Mouse (Mus musculus) forebrain, embryonic 13.5 days (tissue): ENCODE measurements around the gene Krtcap2. TPM values are rescaled to one million over a fixed set of nuclear protein-coding genes. Genes with fewer than 3 reads are reported as not detected.
A peak's percentile ranks its signal among the peaks of the same experiment; 100 is the strongest.

Experiments
- ATAC-seq: fragments of 200-750 bp; cut with Nextera tagmentation; 2 replicates; pipeline ENCODE4 v1.8.0; 2017
- H3K27ac ChIP-seq: fragments of 300-500 bp; sonication (generic); 2 replicates; pipeline ENCODE4 v1.5.1; 2015; ENCODE audit warnings: inconsistent platforms, mild to moderate bottlenecking, moderate library complexity
- H3K27me3 ChIP-seq: fragments of 300-500 bp; sonication (generic); 2 replicates; pipeline ENCODE4 v1.6.1; 2015; ENCODE audit warnings: mild to moderate bottlenecking, inconsistent platforms
- H3K36me3 ChIP-seq: fragments of 300-500 bp; sonication (generic); 2 replicates; pipeline ENCODE4 v1.6.1; 2015; ENCODE audit warnings: mild to moderate bottlenecking, inconsistent platforms; ENCODE audit not compliant: poor library complexity, severe bottlenecking
- H3K4me1 ChIP-seq: fragments of 300-500 bp; sonication (generic); 2 replicates; pipeline ENCODE4 v1.6.1; 2015; ENCODE audit warnings: inconsistent platforms
- H3K4me2 ChIP-seq: fragments of 300-500 bp; sonication (generic); 2 replicates; pipeline ENCODE4 v1.6.1; 2015; ENCODE audit warnings: inconsistent platforms, mild to moderate bottlenecking, moderate library complexity
- H3K4me3 ChIP-seq: fragments of 300-500 bp; sonication (generic); 2 replicates; pipeline ENCODE4 v1.5.1; 2015; ENCODE audit warnings: mild to moderate bottlenecking, inconsistent platforms
- H3K9ac ChIP-seq: fragments of 300-500 bp; sonication (generic); 2 replicates; pipeline ENCODE4 v1.6.1; 2015; ENCODE audit warnings: mild to moderate bottlenecking, inconsistent platforms
- H3K9me3 ChIP-seq: fragments of 300-500 bp; sonication (generic); replicated peaks from 2 replicates; pipeline ENCODE4 v1.6.1; 2016; ENCODE audit warnings: inconsistent platforms
- WGBS: fragments of 180-500 bp; shearing (Covaris S2); methylation state at CpG from one replicate; pipeline ENCODE4 v1.1.7; 2015; 5-methylcytosine and 5-hydroxymethylcytosine counted together
- polyA plus RNA-seq: library from polyadenylated mRNA; unstranded; fragments of >200 nt; fragmentation: Nextera tagmentation; extraction: Ambion mirVana; gene quantifications from 2 replicates; pipeline ENCODE4 v1.2.1, GENCODE M21; 2015

Krtcap2 gene
- polyA plus RNA-seq, 1 experiment from 2014 or later, result 237 TPM

GRCm38 (mm10) chr3:89278643-89279042, 32.9 kb downstream of the Krtcap2 start:
- ATAC-seq, result no peak
- WGBS, result 26% methylated on average over 8 of the region's 8 CpGs
- peaks cover 47% of the 10 kb centered on the region for H3K27me3 ChIP-seq
- H3K4me3 ChIP-seq, result peak overlapping the region; percentile 49
- no peak overlapping the region for H3K27ac ChIP-seq
- H3K4me1 ChIP-seq, result peaks cover 37% of the 10 kb centered on the region
- 0 out of 2 replicates have a peak overlapping the region, but pooled peaks have one; percentile 65 for H3K9ac ChIP-seq
- H3K9me3 ChIP-seq, result no peaks in the 10 kb centered on the region
- H3K4me2 ChIP-seq, result peak overlapping the region; percentile 95
- H3K36me3 ChIP-seq, result no peaks in the 10 kb centered on the region

GRCm38 (mm10) chr3:89279153-89279890, 33.6 kb downstream of the Krtcap2 start:
- 2% methylated on average over 35 of the region's 35 CpGs for WGBS
- H3K27me3 ChIP-seq, result peaks cover 47% of the 10 kb centered on the region

GRCm38 (mm10) chr3:89280050-89280605, 34.4 kb downstream of the Krtcap2 start:
- Histone ChIP-seq H3K9me3 (no peaks in the 10 kb centered on the region), H3K4me3 (peak overlapping the region; percentile 49), H3K27ac (peak overlapping the region; percentile 45), H3K36me3 (no peaks in the 10 kb centered on the region), H3K4me1 (peaks cover 37% of the 10 kb centered on the region), H3K27me3 (peaks cover 47% of the 10 kb centered on the region), H3K4me2 (peak overlapping the region; percentile 95), H3K9ac (peak overlapping the region; percentile 65)
- WGBS, result under 1% methylated on average over 29 of the region's 29 CpGs
- peak; percentile 12 for ATAC-seq

More at GRCm38 (mm10) chr3:89279153-89279890, 33.6 kb downstream of the Krtcap2 start:
- no peaks in the 10 kb centered on the region for H3K9me3 ChIP-seq
- H3K36me3 ChIP-seq, result no peaks in the 10 kb centered on the region
- H3K9ac ChIP-seq, result peak overlapping the region; percentile 65
- H3K27ac ChIP-seq, result peak overlapping the region; percentile 45
- peaks cover 37% of the 10 kb centered on the region for H3K4me1 ChIP-seq
- peak overlapping the region; percentile 49 for H3K4me3 ChIP-seq
- peak overlapping the region; percentile 95 for H3K4me2 ChIP-seq
- peak; percentile 66 for ATAC-seq

- peaks cover 47% of the 10 kb centered on the region for H3K27me3 ChIP-seq
- ATAC-seq, result peak; percentile 34; the same call in 1 of the 2 replicates
- peak within 1 kb of the TSS; percentile 65 for H3K9ac ChIP-seq
- no peaks in the 10 kb centered on the region for H3K36me3 ChIP-seq
- H3K9me3 ChIP-seq, result no peaks in the 10 kb centered on the region
- whole genome bisulfite sequencing, result 1% methylated on average over 52 of the region's 52 CpGs
- peak within 1 kb of the TSS; percentile 45 for H3K27ac ChIP-seq
- peak within 1 kb of the TSS; percentile 49 for H3K4me3 ChIP-seq
- H3K4me2 ChIP-seq, result peak within 1 kb of the TSS; percentile 95
- H3K4me1 ChIP-seq, result peaks cover 37% of the 10 kb centered on the region
Measured at GRCm38 (mm10) chr3:89280606-89281511, 35.1 kb downstream of the Krtcap2 start, which contains the start of gene Efna1. Gene Efna1 (minus strand): TSS chr3:89281142.

- H3K36me3 ChIP-seq, result no peaks in the 10 kb centered on the region
- H3K4me1 ChIP-seq, result peaks cover 37% of the 10 kb centered on the region
- peak overlapping the region; percentile 65; the same call in 1 of the 2 replicates for H3K9ac ChIP-seq
- WGBS, result 12% methylated on average over 20 of the region's 20 CpGs
- ATAC-seq, result peak; percentile 16; the same call in 1 of the 2 replicates
- H3K9me3 ChIP-seq, result no peaks in the 10 kb centered on the region
- H3K4me3 ChIP-seq, result peak overlapping the region; percentile 49
- H3K27ac ChIP-seq, result no peak overlapping the region
- peak overlapping the region; percentile 95 for H3K4me2 ChIP-seq
- peaks cover 43% of the 10 kb centered on the region for H3K27me3 ChIP-seq
Measured at GRCm38 (mm10) chr3:89281579-89282290, 36.0 kb downstream of the Krtcap2 start.

GRCm38 (mm10) chr3:89282291-89282643, 36.5 kb downstream of the Krtcap2 start:
- no peak overlapping the region for H3K27ac ChIP-seq
- H3K4me2 ChIP-seq, result no peak overlapping the region
- H3K4me1 ChIP-seq, result peaks cover 33% of the 10 kb centered on the region
- H3K27me3 ChIP-seq, result peaks cover 40% of the 10 kb centered on the region
- H3K9me3 ChIP-seq, result no peaks in the 10 kb centered on the region
- no peak for ATAC-seq
- WGBS, result 28% methylated on average over 4 of the region's 4 CpGs
- H3K9ac ChIP-seq, result no peak overlapping the region
- H3K36me3 ChIP-seq, result no peaks in the 10 kb centered on the region
- H3K4me3 ChIP-seq, result no peak overlapping the region

- Histone ChIP-seq H3K4me2 (no peak overlapping the region), H3K9me3 (no peaks in the 10 kb centered on the region), H3K4me3 (no peak overlapping the region), H3K27me3 (peaks cover 21% of the 10 kb centered on the region), H3K4me1 (peaks cover 26% of the 10 kb centered on the region), H3K9ac (no peak overlapping the region), H3K36me3 (no peaks in the 10 kb centered on the region), H3K27ac (no peak overlapping the region)
- ATAC-seq, result no peak
- WGBS, result 95% methylated on average over 3 of the region's 3 CpGs
Measured at GRCm38 (mm10) chr3:89284261-89284660, 38.5 kb downstream of the Krtcap2 start.

GRCm38 (mm10) chr3:89285526-89285925, 39.8 kb downstream of the Krtcap2 start:
- H3K4me2 ChIP-seq, result no peak overlapping the region
- no peak for ATAC-seq
- WGBS, result 52% methylated on average over 2 of the region's 2 CpGs
- H3K9ac ChIP-seq, result no peak overlapping the region
- H3K27ac ChIP-seq, result no peak overlapping the region
- peaks cover 13% of the 10 kb centered on the region for H3K4me1 ChIP-seq
- no peaks in the 10 kb centered on the region for H3K36me3 ChIP-seq
- H3K27me3 ChIP-seq, result peaks cover 15% of the 10 kb centered on the region
- H3K4me3 ChIP-seq, result no peak overlapping the region
- H3K9me3 ChIP-seq, result no peaks in the 10 kb centered on the region

GRCm38 (mm10) chr3:89287286-89287685, 41.5 kb downstream of the Krtcap2 start:
- H3K4me1 ChIP-seq, result no peaks in the 10 kb centered on the region
- no peak overlapping the region for H3K4me3 ChIP-seq
- H3K9me3 ChIP-seq, result no peaks in the 10 kb centered on the region
- no peaks in the 10 kb centered on the region for H3K27me3 ChIP-seq
- no peak overlapping the region for H3K9ac ChIP-seq
- H3K27ac ChIP-seq, result no peak overlapping the region
- no peak for ATAC-seq
- no peak overlapping the region for H3K4me2 ChIP-seq
- 56% methylated on average over 5 of the region's 5 CpGs for WGBS
- H3K36me3 ChIP-seq, result no peaks in the 10 kb centered on the region

GRCm38 (mm10) chr3:89288503-89288928, 42.8 kb downstream of the Krtcap2 start:
- no peak for ATAC-seq

GRCm38 (mm10) chr3:89291874-89292273, 46.1 kb downstream of the Krtcap2 start:
- Histone ChIP-seq H3K4me3 (no peak overlapping the region), H3K27me3 (no peaks in the 10 kb centered on the region), H3K9me3 (no peaks in the 10 kb centered on the region), H3K4me2 (no peak overlapping the region), H3K9ac (no peak overlapping the region), H3K27ac (no peak overlapping the region), H3K4me1 (no peaks in the 10 kb centered on the region), H3K36me3 (no peaks in the 10 kb centered on the region)
- ATAC-seq, result no peak
- 82% methylated on average over 10 of the region's 10 CpGs for WGBS

More at GRCm38 (mm10) chr3:89288503-89288928, 42.8 kb downstream of the Krtcap2 start:
- H3K27ac ChIP-seq, result no peak overlapping the region
- no peaks in the 10 kb centered on the region for H3K9me3 ChIP-seq
- WGBS, result 69% methylated on average over 7 of the region's 7 CpGs
- no peak overlapping the region for H3K4me2 ChIP-seq
- no peaks in the 10 kb centered on the region for H3K4me1 ChIP-seq
- no peak overlapping the region for H3K4me3 ChIP-seq
- H3K36me3 ChIP-seq, result no peaks in the 10 kb centered on the region
- H3K27me3 ChIP-seq, result no peaks in the 10 kb centered on the region
- no peak overlapping the region for H3K9ac ChIP-seq
